Mouse (Mus musculus) kidney, postnatal 10 days (tissue): ENCODE measurements around the gene Pfkfb3.
A peak's percentile ranks its signal among the peaks of the same experiment; 100 is the strongest.

Experiments used
- DNase-seq: peaks from one replicate; pipeline ENCODE4 v3.0.0; 2021; ENCODE audit warnings: mixed read lengths

Gene Pfkfb3

DNA sequence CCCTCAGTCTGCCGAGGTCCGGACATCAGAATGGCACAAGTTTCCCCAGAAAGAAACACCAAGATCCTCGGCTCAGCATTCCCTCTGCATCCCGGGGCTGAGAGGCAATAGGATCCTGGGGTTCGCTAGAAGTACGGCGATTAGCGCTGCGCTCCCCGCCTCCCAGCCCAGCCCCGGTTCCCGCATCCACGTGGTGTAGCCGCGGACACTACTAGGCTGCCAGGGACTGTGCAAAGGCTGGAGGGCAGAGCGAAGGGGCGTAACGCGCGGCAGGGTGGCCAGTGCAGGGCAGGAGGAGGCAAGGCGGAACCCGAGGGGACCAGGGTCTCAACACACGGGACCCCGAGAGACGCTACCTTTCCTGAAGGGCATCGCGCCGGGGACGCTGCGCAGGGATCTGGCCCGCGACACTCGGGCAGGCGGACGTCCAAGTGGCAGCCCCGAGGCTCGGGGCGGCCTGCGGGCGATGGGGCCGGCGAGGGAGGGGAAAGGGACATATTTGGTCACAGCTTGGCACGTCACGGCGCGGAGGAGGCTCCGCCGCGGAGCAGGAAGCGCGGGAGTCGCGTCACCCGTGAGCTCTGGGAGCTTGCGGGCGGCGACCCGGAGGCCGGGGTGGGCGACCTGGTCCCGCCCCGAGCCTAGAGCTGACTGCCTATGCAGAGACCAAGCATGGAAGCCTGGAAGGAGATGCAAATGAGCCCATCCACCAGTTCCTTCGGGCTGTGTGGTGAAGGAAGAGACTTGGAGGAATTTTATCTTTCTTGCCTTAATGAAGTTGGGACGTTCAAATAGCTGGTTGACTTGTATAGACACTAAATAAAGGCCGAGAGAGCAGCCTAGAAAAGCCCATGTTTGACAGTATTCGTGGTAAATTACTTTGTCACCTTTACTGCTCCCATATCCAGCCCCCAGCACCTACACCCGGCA is at the start of gene Pfkfb3:
Gene Pfkfb3 (minus strand): TSS at position 607 of the 930 bp plus-strand sequence.
- DNase-seq = peak; percentile 85

DNA sequence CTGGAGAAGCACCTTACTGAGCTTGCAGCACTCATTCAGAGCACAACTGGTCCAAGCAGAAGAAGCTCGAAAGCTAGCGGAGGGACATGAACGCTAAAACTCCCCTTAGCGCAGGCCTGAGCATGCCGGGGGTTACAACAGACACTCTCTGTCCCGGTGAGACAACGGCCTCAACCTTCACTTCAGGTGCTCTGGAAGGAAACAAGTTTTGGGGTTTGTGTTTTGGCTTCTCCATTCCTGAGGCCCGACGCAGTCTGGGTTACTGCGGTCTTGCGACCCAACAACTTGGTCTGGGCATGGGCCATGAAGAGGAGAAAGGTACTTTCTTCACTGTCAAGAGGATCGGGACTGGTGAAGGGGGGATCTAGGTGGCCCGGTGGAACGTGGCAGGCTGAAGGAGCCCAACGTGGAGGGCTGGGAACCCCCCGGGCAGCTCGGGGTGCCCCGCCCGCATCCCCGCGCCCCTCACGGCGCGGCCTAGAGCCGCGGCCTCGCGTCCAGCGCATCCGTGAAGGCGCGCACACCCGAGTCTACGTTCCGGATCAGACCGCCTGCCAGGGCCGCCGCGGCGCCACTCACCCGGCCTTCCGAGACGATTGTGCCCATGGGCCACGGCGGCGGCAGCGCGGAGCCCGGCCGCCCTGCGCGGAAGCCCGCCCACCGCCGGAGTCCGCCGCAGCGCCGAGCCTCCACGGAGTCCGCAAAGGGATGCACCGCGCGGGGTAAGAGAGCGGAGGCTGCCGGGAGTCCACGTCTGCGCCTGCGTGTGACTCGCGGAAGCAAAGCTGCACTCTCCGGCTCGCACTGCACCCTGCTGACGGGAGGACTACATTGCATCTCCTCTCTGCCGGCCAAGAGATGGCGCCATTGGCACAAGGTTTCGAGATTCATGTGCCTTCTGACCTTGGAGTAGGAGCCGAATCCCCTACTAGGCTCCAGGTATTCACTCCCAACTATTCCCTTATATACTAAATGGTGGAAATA is 48.9 kb upstream of the Pfkfb3 start:
- peak; percentile 97 for DNase-seq

DNA sequence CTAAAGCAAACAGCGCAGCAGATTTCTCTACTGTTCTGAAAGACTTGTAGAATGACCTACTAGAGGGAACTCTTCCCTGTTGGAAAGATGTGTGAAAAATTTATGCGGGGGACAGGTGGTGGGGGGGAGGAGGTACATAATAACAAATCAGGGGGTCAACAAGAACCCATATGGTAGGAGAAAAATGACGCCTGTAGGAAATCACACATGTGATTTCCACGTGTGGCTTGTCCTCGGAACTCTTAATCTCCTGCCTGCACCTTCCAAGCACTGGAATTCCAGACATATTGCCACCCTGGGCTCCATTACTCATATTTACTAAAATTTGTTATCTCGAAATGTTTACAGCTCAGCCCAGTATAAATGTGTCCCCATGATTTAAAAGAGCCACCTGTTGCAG is 47.9 kb upstream of the Pfkfb3 start:
- DNase-seq = no peak

DNA sequence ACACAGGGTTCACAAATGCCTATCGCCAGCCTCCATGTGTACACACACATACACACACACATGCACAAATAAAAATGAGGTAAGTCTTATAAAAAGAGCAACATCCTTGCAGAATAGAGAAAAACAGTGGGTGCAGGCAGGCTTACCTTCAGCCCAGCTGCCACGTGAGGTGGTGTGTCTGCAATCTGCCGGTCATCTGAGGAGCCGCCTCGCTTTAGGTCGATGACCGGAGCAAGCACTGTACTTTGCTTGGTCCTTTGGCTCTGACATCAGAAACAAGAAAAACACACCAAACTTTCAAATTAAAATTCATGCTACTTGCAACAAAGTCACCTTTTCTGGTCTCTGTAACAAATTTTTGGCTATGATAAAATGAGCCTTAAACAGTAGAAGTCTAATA is 44.0 kb upstream of the Pfkfb3 start:
- no peak for DNase-seq

DNA sequence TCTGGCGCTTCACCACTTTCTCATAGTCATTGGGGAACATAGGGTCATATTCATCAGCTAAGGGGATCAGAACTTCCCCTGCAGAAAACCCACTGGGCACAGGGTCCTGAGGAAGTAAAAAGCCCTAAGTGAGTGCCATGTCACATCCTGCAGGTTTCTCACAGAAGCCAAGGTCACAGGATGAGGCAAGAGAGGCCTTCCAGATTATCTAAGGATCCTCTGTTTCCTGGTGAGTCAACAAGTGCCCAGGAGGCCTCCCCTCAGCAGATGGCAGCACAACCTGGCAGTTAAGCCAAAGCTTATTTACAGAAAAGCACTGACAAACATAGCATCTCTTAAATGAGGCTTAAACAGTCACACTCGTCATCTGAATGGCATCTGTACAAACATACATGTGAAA is 42.8 kb upstream of the Pfkfb3 start:
- no peak for DNase-seq

DNA sequence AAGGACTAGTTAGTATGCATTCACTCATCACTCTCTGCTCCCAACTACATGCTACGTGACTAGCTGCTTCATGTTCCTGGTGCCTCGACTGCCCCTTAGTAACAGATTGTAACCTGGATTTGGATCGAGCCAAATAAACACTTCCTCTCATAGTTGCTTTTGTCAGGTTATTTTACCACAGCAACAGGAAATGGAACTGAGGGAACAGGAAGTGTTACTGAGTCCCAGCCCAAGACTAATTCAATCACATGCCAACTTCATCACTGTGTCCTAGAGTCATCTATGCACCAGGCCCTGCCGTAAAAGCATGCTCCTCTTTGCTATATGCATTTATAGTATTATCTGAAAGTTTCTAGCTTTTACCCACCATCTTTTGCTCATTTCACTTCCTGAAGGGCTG is 34.1 kb upstream of the Pfkfb3 start:
- DNase-seq = no peak

DNA sequence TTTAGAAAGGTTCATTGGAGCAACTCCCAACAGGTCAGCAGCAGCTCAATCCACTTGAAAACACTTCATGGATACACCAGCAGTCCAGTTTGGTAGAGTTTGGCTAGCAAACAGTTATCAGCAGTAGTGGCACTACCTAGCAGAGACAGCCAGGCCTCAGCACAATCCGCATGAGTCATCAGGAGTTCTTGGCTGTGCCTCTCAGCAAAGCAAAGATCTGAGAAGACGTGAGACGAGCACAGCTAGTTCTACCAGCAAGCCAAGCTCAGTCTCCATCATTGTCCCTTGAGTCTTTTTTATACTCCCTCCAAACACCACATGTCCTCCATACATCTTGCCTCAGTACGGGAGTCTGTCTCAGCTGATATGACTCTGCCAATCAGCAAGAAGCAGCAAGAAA is 25.5 kb upstream of the Pfkfb3 start:
- DNase-seq = no peak

DNA sequence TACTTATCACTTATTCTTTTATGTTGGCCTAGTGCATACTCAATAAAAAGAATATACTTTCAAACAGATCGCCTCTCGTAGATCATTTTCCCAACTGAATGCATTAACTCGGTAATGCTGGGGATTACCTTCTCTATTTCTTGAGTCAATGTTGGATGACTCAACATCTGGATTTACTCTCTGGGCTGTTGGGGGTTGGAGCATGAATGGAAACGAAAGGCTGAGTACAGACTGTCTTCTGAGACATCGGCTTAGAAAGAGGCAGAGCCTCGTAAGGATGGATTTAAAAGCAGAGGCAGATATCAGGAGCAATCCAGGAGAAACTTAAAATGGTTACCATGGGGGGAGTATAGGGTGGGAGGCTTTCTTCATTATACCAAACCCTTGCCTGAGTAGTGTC is 24.3 kb upstream of the Pfkfb3 start:
- DNase-seq = no peak

DNA sequence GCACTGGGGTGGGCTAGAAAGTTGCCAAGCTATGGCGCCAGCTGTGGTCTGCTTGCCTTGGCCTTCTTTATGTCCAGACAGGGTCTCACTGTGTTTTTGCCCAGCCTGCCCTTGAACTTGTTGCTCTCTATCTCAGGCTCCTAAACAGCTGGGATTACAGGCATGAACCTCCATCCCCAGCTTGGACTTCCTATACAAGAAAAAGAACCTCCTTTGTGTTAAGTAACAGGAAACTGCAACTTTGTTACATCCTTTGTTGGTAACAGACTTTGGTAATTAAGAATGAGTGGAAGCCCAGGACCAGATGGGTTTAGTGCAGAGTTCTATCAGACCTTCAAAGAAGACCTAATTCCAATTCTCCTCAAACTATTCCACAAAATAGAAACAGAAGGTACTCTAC is 19.8 kb upstream of the Pfkfb3 start:
- DNase-seq = no peak

DNA sequence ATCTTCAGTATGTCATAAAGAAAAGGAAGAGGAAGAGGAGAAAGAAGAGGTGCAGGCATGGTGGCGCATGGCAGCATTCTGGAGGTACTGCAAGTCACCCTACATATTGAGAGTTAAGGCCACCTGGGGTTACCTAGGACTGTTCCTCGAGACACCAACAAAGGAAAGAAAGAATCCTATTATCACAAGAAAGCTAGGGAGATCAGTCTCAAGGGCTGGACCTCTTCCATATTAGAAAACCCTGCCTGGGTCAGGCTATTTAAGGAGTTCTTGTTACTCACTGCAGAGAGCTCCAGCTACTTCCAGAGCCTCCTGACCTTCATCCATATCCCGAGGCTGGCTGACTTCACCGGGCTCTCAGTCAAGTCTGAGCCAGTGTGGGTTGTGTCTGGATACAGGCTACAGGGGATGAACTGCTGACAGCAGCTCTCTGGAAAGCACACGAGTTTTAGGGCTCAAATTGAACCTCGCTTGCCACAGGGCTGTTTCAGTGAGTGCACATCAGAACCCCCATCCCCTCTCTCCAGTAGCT is 17.2 kb upstream of the Pfkfb3 start:
- DNase-seq = no peak

DNA sequence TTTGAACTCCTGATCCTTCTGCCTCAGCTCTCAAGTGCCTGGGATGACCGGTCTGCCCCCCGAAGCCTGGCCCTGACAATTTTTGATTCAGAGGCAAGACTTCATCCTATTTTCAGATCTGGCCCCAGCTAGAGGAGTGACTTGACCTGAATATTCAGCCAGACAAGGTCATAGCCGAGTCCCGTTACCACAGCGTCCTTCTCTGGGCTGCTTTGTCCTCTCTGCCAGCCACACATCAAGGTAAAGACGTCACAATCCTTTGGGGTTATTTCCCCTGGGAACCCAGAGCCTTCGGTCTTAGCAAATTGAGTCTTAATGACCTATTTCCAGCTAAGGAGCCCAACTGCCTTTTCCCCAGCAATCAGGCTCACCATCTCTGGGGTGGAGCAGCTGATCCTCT is 14.6 kb upstream of the Pfkfb3 start:
- no peak for DNase-seq

DNA sequence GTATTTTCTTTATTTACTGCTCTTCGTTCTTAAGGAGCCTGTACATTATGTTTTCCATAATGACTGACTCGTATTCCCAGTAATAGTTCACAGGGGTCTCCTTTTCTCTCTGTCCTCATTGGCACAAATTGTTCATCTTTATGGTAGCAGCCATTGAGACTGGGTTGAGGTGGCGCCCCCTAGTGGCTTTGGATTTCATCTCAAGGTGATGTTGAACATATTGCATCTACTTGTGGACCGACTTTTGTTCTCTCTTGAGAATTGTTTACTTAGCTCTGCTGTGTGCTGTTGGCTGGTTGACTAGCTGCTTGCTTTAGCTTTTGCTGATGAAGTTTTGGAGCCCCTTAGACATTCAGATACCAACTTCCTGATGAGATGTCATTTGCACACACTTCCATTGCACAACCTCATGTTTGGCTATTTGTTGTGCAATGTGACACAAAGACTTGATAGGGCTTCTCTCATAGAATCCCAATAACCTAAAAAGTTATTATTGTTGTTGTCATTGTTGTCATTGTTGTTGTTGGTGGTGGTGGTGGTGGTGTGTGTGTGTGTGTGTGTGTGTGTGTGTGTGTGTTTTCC is 14.0 kb upstream of the Pfkfb3 start:
- DNase-seq = peak; percentile 69

DNA sequence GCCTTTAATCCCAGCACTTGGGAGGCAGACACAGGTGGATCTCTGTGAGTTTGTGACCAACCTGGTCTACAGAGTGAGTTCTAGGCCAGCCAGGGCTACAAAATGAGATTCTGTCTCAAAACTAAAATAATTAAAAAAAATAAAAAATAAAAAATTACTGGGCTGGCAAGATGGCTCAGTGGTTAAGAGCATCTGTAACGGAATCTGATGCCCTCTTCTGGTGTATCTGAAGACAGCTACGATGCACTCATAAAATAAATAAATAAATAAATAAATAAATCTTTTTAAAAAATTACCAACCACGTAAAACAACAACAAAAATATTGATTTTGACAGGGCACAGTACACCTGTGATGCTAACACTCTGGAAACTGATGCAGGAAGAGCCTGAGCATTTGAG is 13.0 kb upstream of the Pfkfb3 start:
- no peak for DNase-seq

DNA sequence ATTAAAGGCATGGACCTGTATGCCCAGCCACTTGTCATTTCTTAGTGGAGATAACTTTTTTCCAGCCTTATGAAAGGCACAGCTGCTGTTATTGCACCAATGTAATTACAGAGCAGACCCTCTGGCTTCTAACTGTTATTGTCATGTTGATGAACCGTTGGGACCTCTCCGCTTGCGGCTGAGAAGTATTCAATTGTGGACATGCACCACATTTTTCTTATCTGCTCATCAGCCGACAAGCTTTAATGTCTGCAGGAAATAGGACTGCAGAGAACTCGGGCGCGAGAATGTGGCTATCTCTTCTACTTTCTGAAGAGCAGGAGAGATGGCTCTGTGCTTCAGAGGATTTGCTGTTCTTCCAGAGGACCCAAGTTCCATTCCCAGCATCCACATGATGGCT is 12.4 kb upstream of the Pfkfb3 start:
- no peak for DNase-seq

DNA sequence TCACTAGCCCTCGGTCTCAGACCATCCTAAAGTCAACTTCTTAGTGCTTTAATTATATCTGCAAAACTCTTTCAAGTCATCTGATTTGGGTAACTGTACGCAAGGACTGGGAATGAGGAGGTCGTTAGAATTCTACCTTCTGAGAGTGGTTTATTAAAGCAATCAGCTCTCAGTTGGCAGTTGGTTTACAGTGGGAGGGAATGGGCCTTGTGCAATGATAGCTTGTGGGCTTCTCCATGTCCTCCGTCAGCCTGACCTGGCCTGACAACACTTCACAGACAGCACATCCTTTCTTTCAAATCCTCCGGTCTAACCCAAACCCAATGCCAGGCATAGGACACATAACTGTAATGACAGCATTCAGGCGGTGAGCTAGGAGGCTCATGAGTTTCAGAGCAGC is 10.9 kb upstream of the Pfkfb3 start:
- DNase-seq = no peak

DNA sequence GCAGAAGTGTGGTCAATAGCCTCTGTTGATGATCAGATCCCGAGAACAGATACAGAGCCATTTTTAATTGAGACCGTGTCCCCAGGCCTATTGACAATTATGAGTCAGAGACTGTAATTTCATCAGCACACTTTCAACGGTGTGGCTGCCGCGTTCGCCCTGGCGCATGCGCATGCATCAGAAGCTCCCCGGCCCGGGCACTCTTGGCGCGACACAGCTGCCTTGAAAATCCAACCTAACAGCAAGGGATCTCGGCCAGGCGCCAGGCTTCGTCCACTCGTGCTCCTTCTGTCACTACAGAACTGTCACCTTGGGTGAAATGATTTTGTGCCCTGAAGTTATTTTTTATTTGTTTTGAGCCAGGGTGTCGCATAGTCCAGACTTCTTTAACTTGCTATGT is 9.4 kb upstream of the Pfkfb3 start:
- no peak for DNase-seq

DNA sequence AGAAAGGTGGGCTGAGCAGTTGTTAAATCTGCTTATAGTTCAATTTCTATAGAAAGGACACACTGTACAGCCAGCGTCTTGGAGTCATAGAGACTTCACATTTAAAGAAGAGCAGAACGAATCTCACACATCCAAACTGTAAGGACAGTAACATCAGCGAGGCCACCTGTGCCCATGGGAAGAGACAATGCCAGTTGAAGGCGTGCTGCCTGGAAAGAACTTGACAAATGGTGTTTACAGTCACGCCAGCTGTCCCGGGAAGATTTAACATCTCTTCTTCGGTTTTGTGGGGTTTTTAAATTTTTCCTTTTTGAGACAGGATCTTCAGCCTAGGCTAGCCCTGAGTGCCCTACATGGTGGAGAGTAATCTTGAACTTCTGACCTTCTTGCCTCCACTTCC is 4.8 kb upstream of the Pfkfb3 start:
- DNase-seq = no peak

DNA sequence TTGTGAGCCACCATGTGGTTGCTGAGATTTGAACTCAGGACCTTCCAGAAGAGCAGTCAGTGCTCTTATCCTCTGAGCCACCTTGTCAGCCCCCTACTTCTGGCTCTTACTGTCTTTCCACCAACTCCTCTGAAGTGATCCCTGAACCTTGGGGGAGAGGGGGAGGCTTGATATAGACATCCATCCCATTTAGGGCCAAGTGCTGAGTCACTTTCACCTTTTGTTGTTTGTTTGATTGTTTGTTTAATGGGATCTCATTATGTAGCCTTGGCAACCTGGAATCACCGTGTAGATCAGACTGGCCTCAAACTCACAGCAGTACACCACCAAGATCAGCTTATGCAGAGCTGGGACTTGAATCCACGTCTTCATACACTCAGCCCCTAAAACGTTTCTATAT is 3.4 kb upstream of the Pfkfb3 start:
- no peak for DNase-seq

DNA sequence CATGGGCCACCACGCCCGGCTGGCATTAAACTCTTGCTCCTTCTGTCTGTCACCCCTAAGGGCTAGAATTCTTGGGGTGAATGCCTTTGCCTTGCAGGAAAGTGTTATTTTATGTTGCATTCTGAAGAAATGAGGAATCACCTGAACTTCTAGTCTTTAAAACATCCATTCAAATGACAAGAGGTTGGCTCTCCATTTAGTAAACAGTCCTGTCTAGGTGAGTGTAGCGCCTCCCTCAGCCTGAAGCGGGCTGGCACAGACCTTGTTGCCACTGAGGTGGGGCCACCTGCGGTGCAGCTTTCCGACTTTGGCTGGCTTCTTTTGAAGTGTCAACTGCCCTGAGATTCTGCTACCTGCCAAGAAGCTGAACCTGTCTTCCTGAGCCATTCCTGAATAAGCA is 1.4 kb upstream of the Pfkfb3 start:
- DNase-seq = no peak

DNA sequence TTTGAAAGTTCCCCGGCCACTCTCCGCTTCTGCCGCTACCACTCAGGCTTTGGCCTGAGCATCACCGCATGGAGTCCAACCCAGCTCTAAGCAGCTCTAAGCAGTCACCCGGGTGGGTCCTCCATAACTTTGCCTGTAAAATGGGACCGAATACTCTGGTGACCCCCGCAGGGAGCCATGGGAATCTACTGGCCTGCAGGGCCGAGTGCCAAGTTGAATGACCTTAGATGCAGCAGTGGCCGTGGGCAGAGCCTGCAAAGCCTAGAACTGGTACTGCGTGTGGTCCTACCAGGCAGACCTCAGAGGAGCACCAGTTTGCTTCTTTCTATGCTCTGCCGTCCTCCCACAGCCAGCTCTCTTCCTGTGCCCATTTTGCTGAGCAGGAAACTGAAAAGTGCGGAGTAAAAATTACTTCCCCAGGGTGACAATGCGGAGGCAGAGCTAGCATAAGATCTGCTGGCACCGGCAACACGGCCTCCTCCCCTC is 868 bp downstream of the Pfkfb3 start:
- peak; percentile 58 for DNase-seq

DNA sequence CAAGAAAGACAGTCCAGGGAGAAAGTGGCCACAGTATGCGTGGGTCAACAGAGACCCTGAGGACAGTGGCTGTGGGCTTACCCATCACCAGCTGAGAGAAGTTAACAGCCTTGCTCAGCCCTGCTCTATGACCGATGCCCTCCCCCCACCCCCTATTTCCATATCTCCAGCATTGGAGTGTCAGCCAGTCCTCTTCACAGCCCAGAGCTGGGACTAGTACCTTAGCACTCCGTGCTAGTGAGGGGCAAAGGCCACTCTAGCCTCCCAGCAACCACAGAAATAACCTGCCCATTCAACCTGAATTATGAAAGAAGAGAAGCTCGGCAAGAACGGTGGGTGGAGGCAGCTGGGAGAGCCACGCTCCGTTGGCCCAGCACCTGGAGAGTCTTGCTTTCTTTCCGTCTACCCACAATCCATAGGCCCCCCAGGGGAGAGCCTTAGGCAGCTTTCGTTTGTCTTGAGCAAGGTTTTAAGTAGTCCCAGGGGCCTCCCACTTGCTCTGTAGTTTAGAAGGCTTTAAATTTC is 1.5 kb downstream of the Pfkfb3 start:
- peak; percentile 59 for DNase-seq

DNA sequence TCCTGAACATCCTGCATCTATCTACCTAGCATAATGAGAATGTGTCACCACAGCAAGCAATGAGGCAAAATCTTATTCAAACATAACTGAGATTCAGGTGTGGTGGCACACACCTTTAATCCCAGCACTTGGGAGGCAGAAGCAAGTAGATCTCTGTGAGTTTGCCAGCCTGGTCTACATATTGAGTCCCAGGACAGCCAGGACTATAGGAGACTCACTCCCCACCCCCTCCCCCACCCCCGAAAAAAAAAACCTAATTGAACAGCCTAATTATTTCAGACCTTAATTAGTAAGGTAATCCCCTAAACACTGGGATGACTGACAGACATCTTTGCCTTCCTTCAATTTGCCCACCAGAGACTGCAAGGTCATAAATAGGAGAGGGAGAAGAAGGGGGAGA is 2.2 kb downstream of the Pfkfb3 start:
- DNase-seq = no peak

DNA sequence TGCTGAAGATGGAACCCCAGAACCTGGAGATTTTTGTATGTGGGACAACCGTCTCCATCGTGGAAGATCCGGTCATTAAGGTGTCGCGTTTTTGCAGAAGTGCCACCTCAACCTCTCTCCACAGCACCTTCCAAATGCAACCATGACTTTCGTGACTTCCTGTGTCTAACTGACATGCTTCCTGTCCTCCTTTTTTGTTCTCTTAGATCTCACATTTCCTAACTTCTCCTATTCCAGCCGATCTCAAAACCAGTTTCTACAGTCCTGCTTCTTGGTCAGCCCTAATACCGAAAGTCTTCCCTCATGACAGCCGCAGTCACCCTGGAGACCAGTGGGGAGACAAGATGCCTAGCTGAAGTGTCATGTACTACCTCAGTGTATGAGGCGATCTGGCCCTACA is 5.4 kb downstream of the Pfkfb3 start:
- no peak for DNase-seq
